Comparison of ENCODE assay signal across 8 mouse cellular contexts in genomic region chr17:28879931-28880391, GRCm38 (mm10). TPM values are rescaled to one million over a fixed set of nuclear protein-coding genes. Genes with fewer than 3 reads are reported as not detected.
DNase-seq lines count a peak whose midpoint lies in the region; ATAC-seq and TF ChIP-seq lines count a peak whose summit lies in the region.

No protein-coding gene starts in this region.

- 7% methylated on average over 18 of the region's 18 CpGs for WGBS in limb, embryonic 13.5 days
- 7% methylated on average over 18 of the region's 18 CpGs for WGBS in midbrain, postnatal 0 days

- peak; percentile 65 to 82 for DNase-seq in heart, adult 18-20 months
- DNase-seq in heart, postnatal 25 days (ENCODE audit: low spot score): no peak
- peak; percentile 44 for DNase-seq in gastrocnemius, postnatal 25 days
- peak; percentile 82 for DNase-seq in kidney, adult 18-20 months
- DNase-seq in midbrain, postnatal 0 days (ENCODE audit: low spot score): peak; percentile 83
- peak; percentile 74 to 90 for DNase-seq in spleen, postnatal 4 days (ENCODE audit: low spot score in 2 of 2)

- H3K9ac ChIP-seq in limb, embryonic 13.5 days: no peak overlapping the region
- H3K9ac ChIP-seq in midbrain, postnatal 0 days (replicated peaks; ENCODE audit: low read length, poor library complexity, severe bottlenecking): 0 out of 2 replicates have a peak overlapping the region, but pooled peaks have one; percentile 33

- no peak overlapping the region for H3K4me3 ChIP-seq in cortical plate, adult 2 months (ENCODE audit: insufficient read depth, low read length)
- no peak overlapping the region for H3K4me3 ChIP-seq in limb, embryonic 13.5 days
- no peak overlapping the region for H3K4me3 ChIP-seq in midbrain, postnatal 0 days (ENCODE audit: low read depth, low read length)

- ATAC-seq in limb, embryonic 13.5 days (ENCODE audit: low FRiP score, low read depth): no peak
- no peak for ATAC-seq in midbrain, postnatal 0 days (ENCODE audit: low FRiP score)

- H3K9me3 ChIP-seq in limb, embryonic 13.5 days: no peaks in the 10 kb centered on the region
- no peaks in the 10 kb centered on the region for H3K9me3 ChIP-seq in midbrain, postnatal 0 days (ENCODE audit: low read length)

- peak overlapping the region; percentile 48 for H3K4me2 ChIP-seq in limb, embryonic 13.5 days (replicated peaks)
- peak overlapping the region; percentile 34 for H3K4me2 ChIP-seq in midbrain, postnatal 0 days (ENCODE audit: low read depth, low read length, poor library complexity, severe bottlenecking)

- peaks cover 21% of the 10 kb centered on the region for H3K27me3 ChIP-seq in limb, embryonic 13.5 days
- no peaks in the 10 kb centered on the region for H3K27me3 ChIP-seq in midbrain, postnatal 0 days (ENCODE audit: insufficient read depth, low read length)

- H3K27ac ChIP-seq in cortical plate, adult 2 months (ENCODE audit: insufficient read depth, low read length): no peak overlapping the region
- no peak overlapping the region for H3K27ac ChIP-seq in limb, embryonic 13.5 days
- no peak overlapping the region for H3K27ac ChIP-seq in midbrain, postnatal 0 days (ENCODE audit: low read depth, low read length)

- peaks cover 6% of the 10 kb centered on the region for H3K4me1 ChIP-seq in cortical plate, adult 2 months (ENCODE audit: control insufficient read depth, insufficient read depth, low read length)
- H3K4me1 ChIP-seq in limb, embryonic 13.5 days: peaks cover 22% of the 10 kb centered on the region
- H3K4me1 ChIP-seq in midbrain, postnatal 0 days (ENCODE audit: insufficient read depth, low read length): peaks cover 6% of the 10 kb centered on the region; the same call in 1 of the 2 replicates

- intact Hi-C loops in heart, postnatal 25 days (cut with DNase I): no loop called here

- TF ChIP-seq POLR2A in cortical plate, adult 2 months (IDR thresholded peaks at IDR 0.05; ENCODE audit: extremely low read depth, insufficient read depth, low read length): no peak

- H3K36me3 ChIP-seq in limb, embryonic 13.5 days: no peaks in the 10 kb centered on the region
- no peaks in the 10 kb centered on the region for H3K36me3 ChIP-seq in midbrain, postnatal 0 days (ENCODE audit: insufficient read depth, low read length)

- peak; percentile 81 for TF ChIP-seq CTCF in cortical plate, adult 2 months (IDR thresholded peaks at IDR 0.05; ENCODE audit: extremely low read depth, insufficient read depth, low read length)
- TF ChIP-seq CTCF in midbrain, postnatal 0 days (IDR thresholded peaks at IDR 0.05): peak; percentile 97

RNA-seq across cellular contexts. Expression of gene Pnpla1, which starts 21.8 kb away (rescaled TPM):
- total RNA-seq in heart, adult 18-20 months (2021): not detected
- total RNA-seq in heart, postnatal 25 days (2021): not detected
- 0.32 and 0.40 TPM in 2 replicates for polyA plus RNA-seq in cortical plate, adult 2 months (2012; rRNA removed)
- not detected for total RNA-seq in gastrocnemius, postnatal 25 days (2021)
- 0.38 and 0.53 TPM in 2 replicates for polyA plus RNA-seq in limb, embryonic 13.5 days (2015; fragmentation: Nextera tagmentation; extraction: Ambion mirVana)
- total RNA-seq in midbrain, postnatal 0 days (2014; rRNA removed): 0.05 and 0.14 TPM in 2 replicates
- polyA plus RNA-seq in midbrain, postnatal 0 days (2015; fragmentation: Nextera tagmentation; extraction: Ambion mirVana): 0.07 TPM in 1 of 2 replicates, not detected in the other

RNA-seq across cellular contexts. Expression of gene 4930539E08Rik, which starts 35.2 kb away (rescaled TPM):
- under 1 TPM in 1 of 2 experiments, not detected in 1; 0.08 TPM for total RNA-seq in heart, adult 18-20 months (2021)
- under 1 TPM; 0.05 to 0.50 TPM for total RNA-seq in heart, postnatal 25 days (2021)
- polyA plus RNA-seq in cortical plate, adult 2 months (2012; rRNA removed): 7.6 and 7.9 TPM in 2 replicates
- total RNA-seq in gastrocnemius, postnatal 25 days (2021): not detected
- polyA plus RNA-seq in limb, embryonic 13.5 days (2015; fragmentation: Nextera tagmentation; extraction: Ambion mirVana): 0.27 and 0.36 TPM in 2 replicates
- total RNA-seq in midbrain, postnatal 0 days (2014; rRNA removed): 9.8 and 32.9 TPM in 2 replicates
- polyA plus RNA-seq in midbrain, postnatal 0 days (2015; fragmentation: Nextera tagmentation; extraction: Ambion mirVana): 4.3 and 4.5 TPM in 2 replicates
